Mouse (Mus musculus): ENCODE data around the gene Omt2a.
"Not testable (repeated sequence)": the region's sequence is repeated elsewhere in the genome, so short reads cannot be mapped to it uniquely, and the experiment has no call there.

Gene Omt2a

DNA sequence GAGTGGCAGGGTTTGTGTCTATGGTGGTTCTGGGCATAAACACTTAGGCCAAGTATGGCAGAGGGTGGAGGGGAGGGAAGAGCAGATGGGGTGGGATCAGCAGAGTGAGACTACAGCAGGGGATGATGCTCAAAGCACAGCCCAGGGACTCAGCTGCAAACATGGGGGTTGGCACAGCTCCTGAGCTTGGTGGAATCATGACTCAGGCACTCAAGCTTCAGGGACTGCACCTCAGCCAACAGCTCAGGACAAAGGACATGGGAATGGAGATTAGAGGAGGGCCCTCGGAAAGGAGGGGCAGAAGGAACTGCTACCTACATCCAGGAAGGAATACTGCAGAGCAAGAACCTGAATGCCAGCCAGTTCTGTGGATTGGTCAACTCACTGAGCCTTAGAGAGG is 15.5 kb downstream of the Omt2a start:
- in situ Hi-C loops (cut with MboI; ENCODE audit: low sequenced_read_pairs) = not testable (repeated sequence)

- in situ Hi-C loops (cut with MboI; ENCODE audit: low sequenced_read_pairs) = no loop called here
These were observed 16.4 kb downstream of the Omt2a start for GRCm38 (mm10) chr9:78298232-78298631.

GRCm38 (mm10) chr9:78296089-78296488 is 18.5 kb downstream of the Omt2a start:
- in situ Hi-C loops (cut with MboI; ENCODE audit: low sequenced_read_pairs) = not testable (repeated sequence)

DNA sequence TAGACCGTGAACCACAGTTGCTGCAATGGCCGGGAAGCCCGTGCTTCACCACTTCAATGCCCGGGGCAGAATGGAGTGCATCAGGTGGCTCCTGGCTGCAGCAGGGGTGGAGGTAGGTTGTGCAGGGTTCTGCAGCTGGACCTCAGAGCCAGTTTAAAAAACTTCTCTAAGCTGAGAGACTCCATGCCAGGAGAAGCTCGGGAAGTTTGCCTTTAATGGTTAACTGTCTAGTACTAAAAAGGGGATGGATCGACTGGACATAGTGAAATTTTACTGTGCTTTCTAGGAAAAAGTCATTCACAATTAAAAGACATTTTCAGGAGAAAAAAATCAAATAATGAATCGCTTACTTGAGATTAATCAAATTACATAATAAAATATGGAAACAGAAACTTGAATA is 19.8 kb downstream of the Omt2a start:
- in situ Hi-C loops (cut with MboI; ENCODE audit: low sequenced_read_pairs) = not testable (repeated sequence)

DNA sequence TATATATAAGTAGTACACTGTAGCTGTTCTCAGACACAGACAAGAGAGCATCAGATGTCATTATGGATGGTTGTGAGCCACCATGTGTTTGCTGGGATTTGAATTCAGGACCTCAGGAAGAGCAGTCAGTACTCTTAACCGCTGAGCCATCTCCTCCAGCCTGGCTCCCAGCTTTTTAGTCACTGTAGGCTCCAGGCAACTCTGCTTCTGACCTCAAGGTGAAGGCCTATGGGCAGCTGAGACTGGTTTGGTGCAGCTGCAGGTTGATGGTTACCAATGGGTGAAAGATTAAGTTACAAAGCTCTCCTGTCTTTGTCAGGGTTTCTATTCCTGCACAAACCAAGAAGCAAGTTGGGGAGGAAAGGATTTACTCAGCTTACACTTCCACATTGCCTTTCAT is 20.9 kb downstream of the Omt2a start:
- in situ Hi-C loops (cut with MboI; ENCODE audit: low sequenced_read_pairs) = not testable (repeated sequence)

DNA sequence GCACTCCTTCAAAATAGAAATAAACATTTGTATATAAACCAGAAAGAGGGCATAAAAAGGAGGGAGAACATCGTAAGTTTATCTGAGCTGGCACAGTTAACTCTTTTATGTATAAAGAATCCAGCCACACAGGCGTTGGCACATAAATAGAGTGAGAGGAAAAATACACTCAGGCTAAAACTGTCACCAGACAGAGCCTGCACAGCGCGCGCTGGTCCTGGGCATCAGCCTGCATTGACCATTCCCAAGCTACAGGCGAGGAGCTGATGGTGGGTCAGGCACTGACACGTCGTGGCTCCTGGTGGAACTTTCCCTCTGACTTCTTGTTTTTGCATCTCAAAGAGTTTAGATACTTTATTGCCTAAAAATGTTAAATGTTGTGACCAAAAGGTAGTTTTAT is 22.1 kb downstream of the Omt2a start:
- in situ Hi-C loops (cut with MboI; ENCODE audit: low sequenced_read_pairs) = not testable (repeated sequence)

DNA sequence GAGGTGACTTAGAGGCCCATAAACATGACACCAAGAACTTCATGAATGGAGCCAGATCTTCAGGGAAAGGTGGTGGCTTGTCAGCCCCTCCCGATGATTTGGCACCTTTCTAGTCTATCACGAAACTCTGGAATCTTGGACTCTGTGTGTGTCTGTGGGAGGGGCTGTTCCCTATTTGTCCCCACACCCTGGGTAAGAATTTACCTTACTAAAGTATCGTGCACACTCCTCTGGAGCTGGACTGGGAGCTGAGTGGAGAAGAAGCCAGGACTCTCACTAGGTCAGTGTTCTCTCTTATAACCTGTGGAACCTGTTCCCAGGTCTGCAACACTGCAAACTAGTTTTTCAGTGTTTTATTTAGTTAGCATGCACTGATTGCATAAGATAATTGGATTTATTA is 24.9 kb downstream of the Omt2a start, which contains the start of gene Gm10639:
Gene Gm10639, plus strand, starts transcription at position 201 of the 400 bp plus-strand sequence.
- in situ Hi-C loops (cut with MboI; ENCODE audit: low sequenced_read_pairs) = not testable (repeated sequence)

- in situ Hi-C loops (cut with MboI; ENCODE audit: low sequenced_read_pairs) = not testable (repeated sequence)
These were observed 25.5 kb downstream of the Omt2a start for GRCm38 (mm10) chr9:78289063-78289462.

DNA sequence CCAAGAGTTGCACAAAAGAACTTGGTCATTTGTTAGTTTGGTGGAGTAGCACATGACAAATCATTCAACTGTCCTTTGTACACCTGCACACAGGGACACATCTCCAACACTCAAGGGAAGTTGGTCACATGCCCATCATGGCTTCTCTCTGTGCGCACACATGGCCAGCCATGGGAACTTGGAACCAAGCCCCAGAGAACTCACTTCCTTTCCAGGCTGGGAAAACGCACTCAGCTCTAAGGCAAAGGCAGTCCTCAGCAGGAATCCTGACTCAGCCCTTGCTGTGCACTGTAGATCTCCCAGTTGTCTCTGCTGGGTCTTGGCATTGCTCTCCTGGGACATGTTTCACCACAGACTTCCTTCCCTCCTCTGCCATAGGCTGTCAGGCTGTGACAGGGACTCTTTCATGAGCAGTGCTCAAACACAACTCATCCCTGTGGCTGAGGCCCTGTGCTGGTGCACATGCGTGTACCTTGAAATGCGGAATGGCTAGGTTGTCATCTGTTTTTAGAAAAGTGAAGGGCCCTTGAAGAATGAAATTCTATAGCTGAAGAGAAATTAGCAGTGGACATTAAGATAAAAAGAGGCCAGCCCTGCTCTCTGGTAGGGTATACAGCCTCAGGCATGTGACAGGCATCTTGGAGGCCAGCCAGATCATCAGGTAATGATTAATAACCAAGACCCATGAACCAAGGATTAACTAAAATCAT is 32.4 kb downstream of the Omt2a start:
- in situ Hi-C loops (cut with MboI; ENCODE audit: low sequenced_read_pairs) = not testable (repeated sequence)

DNA sequence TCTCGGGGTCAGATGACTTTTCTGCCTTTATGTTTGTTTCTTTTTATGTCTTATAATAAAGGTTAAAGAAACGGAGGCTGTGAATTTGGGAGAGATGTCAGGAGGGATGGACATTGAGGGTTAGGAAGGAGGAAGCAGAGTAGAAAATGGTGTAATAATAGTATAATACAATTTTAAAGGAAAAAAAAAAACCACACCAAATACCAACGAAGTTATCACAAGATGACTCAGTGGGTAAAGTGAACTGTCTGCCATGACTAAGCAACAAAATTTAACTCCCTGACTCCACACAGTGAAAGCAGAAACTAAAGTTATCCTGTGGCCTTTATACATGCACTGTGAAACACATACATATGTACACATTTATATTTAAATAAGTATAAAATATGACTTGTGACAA is 43.7 kb downstream of the Omt2a start:
- in situ Hi-C loops (cut with MboI; ENCODE audit: low sequenced_read_pairs) = not testable (repeated sequence)
